Mouse (Mus musculus): ENCODE data around the gene AU022252. TPM values are rescaled to one million over a fixed set of nuclear protein-coding genes. Genes with fewer than 3 reads are reported as not detected.

Gene AU022252
- polyA plus RNA-seq, 1 experiment: 10.0 TPM

GRCm38 (mm10) chr4:119247462-119248235 is 15.1 kb upstream of the AU022252 start:
- Histone ChIP-seq H3K79me2 (ENCODE audit: control insufficient read depth, insufficient read depth) (no peaks in the 10 kb centered on the region), H3ac (ENCODE audit: control insufficient read depth, insufficient read length, low read depth) (no peak overlapping the region), H3K79me3 (ENCODE audit: low read depth) (no peaks in the 10 kb centered on the region), H3K4me3 (ENCODE audit: insufficient read depth, poor library complexity, severe bottlenecking) (no peak overlapping the region), H3K27me3 (ENCODE audit: control insufficient read depth, insufficient read depth, insufficient read length) (no peaks in the 10 kb centered on the region), H3K36me3 (ENCODE audit: control insufficient read depth, insufficient read depth) (peaks cover 4% of the 10 kb centered on the region)
- TF ChIP-seq CEBPB (IDR thresholded peaks at IDR 0.05; ENCODE audit: low read depth) (no peak), MYOG (IDR thresholded peaks at IDR 0.05; ENCODE audit: control insufficient read depth, extremely low read depth, insufficient read length) (no peak), MAX (IDR thresholded peaks at IDR 0.05) (no peak), MYOD1 (IDR thresholded peaks at IDR 0.05; ENCODE audit: control insufficient read depth, insufficient read length, low read depth) (no peak), CTCF (IDR thresholded peaks at IDR 0.05; ENCODE audit: control insufficient read depth, insufficient read depth, insufficient read length) (peak; percentile 87), USF1 (IDR thresholded peaks at IDR 0.05; ENCODE audit: low read depth) (no peak), FOSL1 (IDR thresholded peaks at IDR 0.05; ENCODE audit: insufficient read depth, low read length, poor library complexity, severe bottlenecking) (no peak)

DNA sequence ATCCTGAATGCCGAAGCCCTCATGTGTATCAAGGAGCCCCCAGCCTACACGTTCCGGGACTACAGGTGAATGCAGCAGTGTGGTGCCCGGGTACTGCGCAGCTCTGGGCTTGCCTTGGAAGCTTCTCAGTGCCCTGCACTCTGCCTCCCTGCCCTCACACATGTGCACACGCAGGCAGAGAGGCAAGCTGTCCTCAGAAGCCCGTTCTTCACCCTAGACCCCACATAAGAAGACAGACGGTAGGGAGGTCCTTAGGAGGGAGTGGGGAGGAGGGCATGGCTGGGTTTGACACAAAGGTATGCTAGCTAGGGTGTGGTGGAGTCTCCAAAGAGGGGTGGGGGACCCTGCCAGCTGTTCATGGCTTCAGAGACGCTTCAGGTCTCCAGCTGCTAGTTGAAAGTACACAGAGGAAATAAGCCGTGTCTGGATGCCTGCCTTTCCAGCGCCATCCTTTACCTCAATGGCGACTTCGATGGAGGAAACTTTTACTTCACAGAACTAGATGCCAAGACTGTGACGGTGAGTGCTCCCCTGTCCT is 14.2 kb upstream of the AU022252 start:
- no peak for TF ChIP-seq USF1 (IDR thresholded peaks at IDR 0.05; ENCODE audit: low read depth)
- no peak for TF ChIP-seq MAX (IDR thresholded peaks at IDR 0.05)
- no peak for TF ChIP-seq CEBPB (IDR thresholded peaks at IDR 0.05; ENCODE audit: low read depth)
- no peak for TF ChIP-seq CTCF (IDR thresholded peaks at IDR 0.05; ENCODE audit: control insufficient read depth, insufficient read depth, insufficient read length)
- TF ChIP-seq FOSL1 (IDR thresholded peaks at IDR 0.05; ENCODE audit: insufficient read depth, low read length, poor library complexity, severe bottlenecking): no peak
- no peak for TF ChIP-seq MYOD1 (IDR thresholded peaks at IDR 0.05; ENCODE audit: control insufficient read depth, insufficient read length, low read depth)
- no peak for TF ChIP-seq MYOG (IDR thresholded peaks at IDR 0.05; ENCODE audit: control insufficient read depth, extremely low read depth, insufficient read length)
- peaks cover 11% of the 10 kb centered on the region for H3K36me3 ChIP-seq (ENCODE audit: control insufficient read depth, insufficient read depth)
- no peak overlapping the region for H3ac ChIP-seq (ENCODE audit: control insufficient read depth, insufficient read length, low read depth)
- H3K79me2 ChIP-seq (ENCODE audit: control insufficient read depth, insufficient read depth): no peaks in the 10 kb centered on the region
- H3K79me3 ChIP-seq (ENCODE audit: low read depth): no peaks in the 10 kb centered on the region
- no peak overlapping the region for H3K4me3 ChIP-seq (ENCODE audit: insufficient read depth, poor library complexity, severe bottlenecking)
- H3K27me3 ChIP-seq (ENCODE audit: control insufficient read depth, insufficient read depth, insufficient read length): no peaks in the 10 kb centered on the region

- H3K79me2 ChIP-seq (ENCODE audit: control insufficient read depth, insufficient read depth): no peaks in the 10 kb centered on the region
- TF ChIP-seq MYOD1 (IDR thresholded peaks at IDR 0.05; ENCODE audit: control insufficient read depth, insufficient read length, low read depth) (no peak), CEBPB (IDR thresholded peaks at IDR 0.05; ENCODE audit: low read depth) (no peak), CTCF (IDR thresholded peaks at IDR 0.05; ENCODE audit: control insufficient read depth, insufficient read depth, insufficient read length) (no peak), USF1 (IDR thresholded peaks at IDR 0.05; ENCODE audit: low read depth) (no peak), MYOG (IDR thresholded peaks at IDR 0.05; ENCODE audit: control insufficient read depth, extremely low read depth, insufficient read length) (no peak)
- peaks cover 17% of the 10 kb centered on the region for H3K36me3 ChIP-seq (ENCODE audit: control insufficient read depth, insufficient read depth)
- no peak overlapping the region for H3K4me3 ChIP-seq (ENCODE audit: insufficient read depth, poor library complexity, severe bottlenecking)
- no peaks in the 10 kb centered on the region for H3K79me3 ChIP-seq (ENCODE audit: low read depth)
- no peak overlapping the region for H3ac ChIP-seq (ENCODE audit: control insufficient read depth, insufficient read length, low read depth)
- H3K27me3 ChIP-seq (ENCODE audit: control insufficient read depth, insufficient read depth, insufficient read length): no peaks in the 10 kb centered on the region
Observed at GRCm38 (mm10) chr4:119245961-119246360, 13.4 kb upstream of the AU022252 start.

DNA sequence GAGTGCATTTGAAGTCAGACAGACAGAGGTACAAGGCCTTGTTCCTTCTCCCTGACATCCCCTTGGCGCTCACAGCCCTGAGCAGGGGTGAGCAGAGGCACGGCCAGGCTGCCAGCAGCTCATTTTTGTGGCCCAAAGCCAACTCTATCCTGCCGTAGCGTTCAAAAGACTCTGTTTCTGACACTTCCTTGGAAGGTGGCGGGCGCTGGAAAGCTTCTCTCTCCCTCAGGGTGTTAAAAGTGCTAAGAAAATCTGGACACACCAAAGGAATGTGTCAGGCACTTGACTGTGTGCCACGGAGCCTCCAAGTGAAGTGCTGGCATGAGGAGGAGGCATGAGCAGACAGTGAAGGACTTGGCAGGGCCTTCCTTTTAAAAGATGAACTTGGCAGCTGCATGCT is 13.0 kb upstream of the AU022252 start:
- Histone ChIP-seq H3K36me3 (ENCODE audit: control insufficient read depth, insufficient read depth) (peaks cover 20% of the 10 kb centered on the region), H3K4me3 (ENCODE audit: insufficient read depth, poor library complexity, severe bottlenecking) (no peak overlapping the region), H3K79me3 (ENCODE audit: low read depth) (no peaks in the 10 kb centered on the region), H3K79me2 (ENCODE audit: control insufficient read depth, insufficient read depth) (no peaks in the 10 kb centered on the region), H3K27me3 (ENCODE audit: control insufficient read depth, insufficient read depth, insufficient read length) (no peaks in the 10 kb centered on the region), H3ac (ENCODE audit: control insufficient read depth, insufficient read length, low read depth) (no peak overlapping the region)
- TF ChIP-seq CEBPB (IDR thresholded peaks at IDR 0.05; ENCODE audit: low read depth): no peak
- no peak for TF ChIP-seq MYOD1 (IDR thresholded peaks at IDR 0.05; ENCODE audit: control insufficient read depth, insufficient read length, low read depth)
- TF ChIP-seq CTCF (IDR thresholded peaks at IDR 0.05; ENCODE audit: control insufficient read depth, insufficient read depth, insufficient read length): no peak
- no peak for TF ChIP-seq USF1 (IDR thresholded peaks at IDR 0.05; ENCODE audit: low read depth)
- TF ChIP-seq MAX (IDR thresholded peaks at IDR 0.05): no peak
- no peak for TF ChIP-seq MYOG (IDR thresholded peaks at IDR 0.05; ENCODE audit: control insufficient read depth, extremely low read depth, insufficient read length)
- no peak for TF ChIP-seq FOSL1 (IDR thresholded peaks at IDR 0.05; ENCODE audit: insufficient read depth, low read length, poor library complexity, severe bottlenecking)

GRCm38 (mm10) chr4:119244468-119245240 is 12.1 kb upstream of the AU022252 start:
- TF ChIP-seq CTCF (IDR thresholded peaks at IDR 0.05; ENCODE audit: control insufficient read depth, insufficient read depth, insufficient read length): no peak
- TF ChIP-seq MYOG (IDR thresholded peaks at IDR 0.05; ENCODE audit: control insufficient read depth, extremely low read depth, insufficient read length): no peak
- no peak for TF ChIP-seq MAX (IDR thresholded peaks at IDR 0.05)
- TF ChIP-seq MYOD1 (IDR thresholded peaks at IDR 0.05; ENCODE audit: control insufficient read depth, insufficient read length, low read depth): no peak
- no peak for TF ChIP-seq USF1 (IDR thresholded peaks at IDR 0.05; ENCODE audit: low read depth)
- TF ChIP-seq CEBPB (IDR thresholded peaks at IDR 0.05; ENCODE audit: low read depth): no peak
- no peak for TF ChIP-seq FOSL1 (IDR thresholded peaks at IDR 0.05; ENCODE audit: insufficient read depth, low read length, poor library complexity, severe bottlenecking)
- Histone ChIP-seq H3K36me3 (ENCODE audit: control insufficient read depth, insufficient read depth) (peaks cover 24% of the 10 kb centered on the region), H3K79me3 (ENCODE audit: low read depth) (no peaks in the 10 kb centered on the region), H3K27me3 (ENCODE audit: control insufficient read depth, insufficient read depth, insufficient read length) (no peaks in the 10 kb centered on the region), H3K4me3 (ENCODE audit: insufficient read depth, poor library complexity, severe bottlenecking) (no peak overlapping the region), H3K79me2 (ENCODE audit: control insufficient read depth, insufficient read depth) (no peaks in the 10 kb centered on the region), H3ac (ENCODE audit: control insufficient read depth, insufficient read length, low read depth) (no peak overlapping the region)

All from C2C12 (cell line).